Mouse (Mus musculus) G1E (cell line): ENCODE measurements around the gene Batf3. TPM values are rescaled to one million over a fixed set of nuclear protein-coding genes. Genes with fewer than 3 reads are reported as not detected.

ENCODE experiments used
- ATAC-seq: 2 replicates; pipeline ENCODE4 v1.8.0; 2016; ENCODE audit warnings: mild to moderate bottlenecking; ENCODE audit not compliant: insufficient number of reproducible peaks, poor library complexity, low FRiP score, severe bottlenecking; ENCODE audit errors: extremely low read depth
- DNase-seq: peaks from one replicate; pipeline ENCODE4 v3.0.0; 2012; ENCODE audit warnings: low spot score
- H3K27me3 ChIP-seq: 2 replicates; pipeline ENCODE4 v1.6.1; 2012; ENCODE audit warnings: mild to moderate bottlenecking, low read length, inconsistent platforms; ENCODE audit not compliant: insufficient read depth
- H3K36me3 ChIP-seq: replicated peaks from 2 replicates; pipeline ENCODE3; 2012; ENCODE audit warnings: mild to moderate bottlenecking, inconsistent platforms
- H3K4me1 ChIP-seq: 2 replicates; pipeline ENCODE4 v1.6.1; 2012; ENCODE audit warnings: low read depth, low read length, inconsistent platforms, mixed read lengths; ENCODE audit not compliant: insufficient read depth
- H3K4me3 ChIP-seq: 2 replicates; pipeline ENCODE4 v1.5.1; 2012; ENCODE audit warnings: low read depth, mild to moderate bottlenecking, inconsistent platforms, low read length, moderate library complexity, mixed read lengths
- H3K9me3 ChIP-seq: replicated peaks from 2 replicates; pipeline ENCODE4 v1.6.1; 2012; ENCODE audit warnings: inconsistent platforms
- CTCF ChIP-seq: IDR thresholded peaks from 2 replicates; pipeline ENCODE4 v1.5.1; 2012; ENCODE audit warnings: low read depth, low read length, inconsistent platforms, mixed read lengths
- GATA1 ChIP-seq: IDR thresholded peaks from 2 replicates; pipeline ENCODE4 v1.6.1; 2012; ENCODE audit warnings: borderline replicate concordance, low read length, inconsistent platforms, mixed read lengths
- GATA2 ChIP-seq: IDR thresholded peaks from 2 replicates; pipeline ENCODE4 v1.6.1; 2012; ENCODE audit warnings: low read depth, low read length, inconsistent platforms, borderline replicate concordance
- POLR2AphosphoS5 ChIP-seq: IDR thresholded peaks from 2 replicates; pipeline ENCODE4 v1.6.1; 2012; ENCODE audit warnings: low read depth, low read length, inconsistent platforms; ENCODE audit not compliant: insufficient replicate concordance
- TAL1 ChIP-seq: conservative IDR thresholded peaks from 2 replicates; pipeline ENCODE4 v1.6.1; 2012; ENCODE audit warnings: low read depth, low read length, inconsistent platforms, mixed read lengths
- polyA plus RNA-seq: library from polyadenylated mRNA; stranded (reverse); fragments of >175 nt; gene quantifications from 2 replicates; pipeline ENCODE4 v1.2.3, GENCODE M21; 2012
- total RNA-seq, 2 experiments: library from RNA; stranded (forward) in 1 of 2; stranded (reverse) in 1 of 2; fragments of 200-1000 nt in 1 of 2; fragments of >200 nt in 1 of 2; fragmentation: Nextera tagmentation in 1 of 2; gene quantifications; 2 replicates each; pipeline ENCODE4 v1.2.3; 2014 to 2017

Batf3 gene
- total and polyA plus RNA-seq, 3 experiments: 0.09 to 0.11 TPM; not detected in 1

DNA sequence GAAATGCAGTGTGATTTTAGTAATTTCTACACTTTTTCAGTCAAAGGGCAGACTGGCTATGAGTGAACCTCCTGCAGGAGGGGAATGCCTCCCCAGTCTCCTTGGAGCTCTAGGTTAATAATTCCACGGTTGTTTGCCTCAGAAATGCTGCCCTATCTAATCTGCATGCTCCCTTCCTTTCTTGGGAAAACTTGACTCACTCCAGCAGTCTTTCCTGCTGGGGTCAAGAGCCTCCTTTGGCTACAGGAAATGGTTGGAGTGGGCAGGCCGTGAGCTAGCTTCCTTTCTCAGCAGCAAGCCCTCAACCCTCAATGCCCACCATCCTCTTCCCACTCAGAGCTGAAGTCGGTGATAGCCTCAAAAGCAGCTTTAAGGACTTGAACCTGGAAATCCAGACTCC is 56.7 kb downstream of the Batf3 start:
- TF ChIP-seq TAL1 (no peak), GATA1 (no peak), GATA2 (no peak), POLR2AphosphoS5 (no peak), CTCF (no peak)
- ATAC-seq (no peak), DNase-seq (no peak)
- Histone ChIP-seq H3K4me1 (peaks cover 9% of the 10 kb centered on the region), H3K36me3 (no peaks in the 10 kb centered on the region), H3K4me3 (no peak overlapping the region), H3K27me3 (peaks cover 14% of the 10 kb centered on the region), H3K9me3 (no peaks in the 10 kb centered on the region)

Other genes starting within 250 kb of the Batf3 start
- 12.8 and 16.5 TPM in 2 replicates for gene Rps6kc1, start 186.1 kb upstream of the Batf3 start, total RNA-seq (2014; fragmentation: Nextera tagmentation)
- 13.3 and 15.2 TPM in 2 replicates for gene Rps6kc1, start 186.1 kb upstream of the Batf3 start, total RNA-seq (2017)
- gene Rps6kc1, start 186.1 kb upstream of the Batf3 start, polyA plus RNA-seq: 22.8 and 31.4 TPM in 2 replicates
- 37.5 and 43.9 TPM in 2 replicates for gene Angel2, start 172.7 kb upstream of the Batf3 start, total RNA-seq (2014; fragmentation: Nextera tagmentation)
- gene Angel2, start 172.7 kb upstream of the Batf3 start, total RNA-seq (2017): 39.0 and 43.5 TPM in 2 replicates
- gene Angel2, start 172.7 kb upstream of the Batf3 start, polyA plus RNA-seq: 11.2 and 11.4 TPM in 2 replicates
- not detected in 2 replicates for gene Vash2, start 118.6 kb upstream of the Batf3 start, total RNA-seq (2014; fragmentation: Nextera tagmentation)
- gene Vash2, start 118.6 kb upstream of the Batf3 start, total RNA-seq (2017): 0.06 and 0.22 TPM in 2 replicates
- not detected in 2 replicates for gene Vash2, start 118.6 kb upstream of the Batf3 start, polyA plus RNA-seq
- gene Flvcr1, start 71.7 kb upstream of the Batf3 start, total RNA-seq (2014; fragmentation: Nextera tagmentation): 18.7 and 20.2 TPM in 2 replicates
- gene Flvcr1, start 71.7 kb upstream of the Batf3 start, total RNA-seq (2017): 21.9 and 22.5 TPM in 2 replicates
- gene Flvcr1, start 71.7 kb upstream of the Batf3 start, polyA plus RNA-seq: 8.2 and 8.8 TPM in 2 replicates
- not detected in 2 replicates for gene Spata45, start 61.2 kb upstream of the Batf3 start, total RNA-seq (2014; fragmentation: Nextera tagmentation)
- not detected in 2 replicates for gene Spata45, start 61.2 kb upstream of the Batf3 start, total RNA-seq (2017)
- gene Spata45, start 61.2 kb upstream of the Batf3 start, polyA plus RNA-seq: not detected in 2 replicates
- 33.6 and 53.0 TPM in 2 replicates for gene Tatdn3, start 34.9 kb upstream of the Batf3 start, total RNA-seq (2014; fragmentation: Nextera tagmentation)
- 36.8 and 50.0 TPM in 2 replicates for gene Tatdn3, start 34.9 kb upstream of the Batf3 start, total RNA-seq (2017)
- gene Tatdn3, start 34.9 kb upstream of the Batf3 start, polyA plus RNA-seq: 0.77 and 1.6 TPM in 2 replicates
- gene Nsl1, start 34.8 kb upstream of the Batf3 start, total RNA-seq (2014; fragmentation: Nextera tagmentation): 12.5 and 13.4 TPM in 2 replicates
- 18.1 and 22.1 TPM in 2 replicates for gene Nsl1, start 34.8 kb upstream of the Batf3 start, total RNA-seq (2017)
- gene Nsl1, start 34.8 kb upstream of the Batf3 start, polyA plus RNA-seq: 19.4 and 25.6 TPM in 2 replicates
- gene Fam71a, start 67.0 kb downstream of the Batf3 start, total RNA-seq (2014; fragmentation: Nextera tagmentation): not detected in 2 replicates
- gene Fam71a, start 67.0 kb downstream of the Batf3 start, total RNA-seq (2017): 0.05 and 0.12 TPM in 2 replicates
- not detected in 2 replicates for gene Fam71a, start 67.0 kb downstream of the Batf3 start, polyA plus RNA-seq
- gene Atf3, start 120.2 kb downstream of the Batf3 start, total RNA-seq (2014; fragmentation: Nextera tagmentation): not detected in 2 replicates
- gene Atf3, start 120.2 kb downstream of the Batf3 start, total RNA-seq (2017): 0.16 TPM in 1 of 2 replicates, not detected in the other
- not detected in 2 replicates for gene Atf3, start 120.2 kb downstream of the Batf3 start, polyA plus RNA-seq
- gene Nenf, start 220.3 kb downstream of the Batf3 start, total RNA-seq (2014; fragmentation: Nextera tagmentation): 50.9 and 65.1 TPM in 2 replicates
- 24.7 and 34.0 TPM in 2 replicates for gene Nenf, start 220.3 kb downstream of the Batf3 start, total RNA-seq (2017)
- 52.0 and 60.8 TPM in 2 replicates for gene Nenf, start 220.3 kb downstream of the Batf3 start, polyA plus RNA-seq
- gene Tmem206, start 228.1 kb downstream of the Batf3 start, total RNA-seq (2014; fragmentation: Nextera tagmentation): 18.8 and 22.6 TPM in 2 replicates
- gene Tmem206, start 228.1 kb downstream of the Batf3 start, total RNA-seq (2017): 8.0 and 9.2 TPM in 2 replicates
- gene Tmem206, start 228.1 kb downstream of the Batf3 start, polyA plus RNA-seq: 3.4 and 3.7 TPM in 2 replicates